Mouse (Mus musculus) heart, postnatal 0 days (tissue): ENCODE results near the gene Ilf2.

ENCODE experiments used
- CTCF ChIP-seq: IDR thresholded peaks from 2 replicates; pipeline ENCODE4 v1.5.1; 2016; ENCODE audit warnings: antibody characterized with exemption, control low read depth, low read depth
- EP300 ChIP-seq: IDR thresholded peaks from 2 replicates; pipeline ENCODE4 v1.6.1; 2016; ENCODE audit warnings: antibody characterized with exemption, low read depth

GRCm38 (mm10) chr3:90428186-90428585 lies 47.7 kb upstream of the Ilf2 start:
- TF ChIP-seq CTCF (no peak), EP300 (no peak)
